Mouse (Mus musculus) heart, postnatal 0 days (tissue): ENCODE measurements at regions not wholly inside any gene's neighbourhood (a gene's known extent, or its start where the extent isn't known, plus 50 kb on each side); places are given as distances from the start of the nearest gene placed in this dataset.

Source experiments
- CTCF ChIP-seq: IDR thresholded peaks from 2 replicates; pipeline ENCODE4 v1.5.1; 2016; ENCODE audit warnings: antibody characterized with exemption, control low read depth, low read depth
- EP300 ChIP-seq: IDR thresholded peaks from 2 replicates; pipeline ENCODE4 v1.6.1; 2016; ENCODE audit warnings: antibody characterized with exemption, low read depth

DNA sequence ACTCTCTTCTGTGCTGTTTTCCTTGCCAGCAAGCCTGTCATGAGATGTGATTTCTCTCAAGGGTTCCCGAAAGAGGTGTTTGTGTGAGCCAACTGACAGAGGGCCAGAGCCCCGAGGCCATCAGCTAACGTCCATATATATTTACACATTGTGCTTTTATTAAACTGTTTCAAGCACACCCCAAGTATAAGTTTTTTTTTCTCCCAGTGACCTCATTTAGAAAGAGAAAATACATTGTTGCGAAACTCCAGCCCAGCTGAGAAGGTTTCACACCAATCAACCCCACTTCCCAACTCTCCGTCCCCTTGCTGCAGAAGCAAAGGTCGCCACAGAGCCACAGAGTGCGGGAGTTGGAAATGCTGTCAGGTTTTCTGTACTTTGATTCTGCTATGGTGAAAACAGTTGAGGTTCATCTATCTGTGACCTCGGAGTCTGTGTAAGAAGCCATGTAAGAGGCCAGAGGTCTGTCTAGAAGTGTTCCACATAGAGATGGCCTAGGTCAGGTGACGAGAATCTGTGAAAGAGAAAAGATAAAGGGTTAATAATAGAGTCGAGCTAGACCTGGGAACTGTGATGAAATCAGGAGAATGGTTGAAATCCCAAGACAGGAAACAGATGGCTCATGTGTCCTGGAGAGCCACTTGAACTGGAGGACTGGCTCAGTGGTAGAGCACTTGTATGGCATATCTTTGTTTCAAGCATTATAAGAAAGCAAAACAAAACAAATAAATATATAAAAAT lies 270.6 kb upstream of the Xrcc4 start:
- TF ChIP-seq CTCF (no peak), EP300 (0 out of 2 replicates have a peak, but pooled peaks have one; percentile 33)
